Mouse (Mus musculus): ENCODE measurements at regions not wholly inside any gene's neighbourhood (a gene's known extent, or its start where the extent isn't known, plus 50 kb on each side); places are given as distances from the start of the nearest gene placed in this dataset.

GRCm38 (mm10) chr6:139027696-139028095, 369.4 kb upstream of the Igbp1b start:
- DNase-seq (ENCODE audit: low read depth, low spot score): no peak

DNA sequence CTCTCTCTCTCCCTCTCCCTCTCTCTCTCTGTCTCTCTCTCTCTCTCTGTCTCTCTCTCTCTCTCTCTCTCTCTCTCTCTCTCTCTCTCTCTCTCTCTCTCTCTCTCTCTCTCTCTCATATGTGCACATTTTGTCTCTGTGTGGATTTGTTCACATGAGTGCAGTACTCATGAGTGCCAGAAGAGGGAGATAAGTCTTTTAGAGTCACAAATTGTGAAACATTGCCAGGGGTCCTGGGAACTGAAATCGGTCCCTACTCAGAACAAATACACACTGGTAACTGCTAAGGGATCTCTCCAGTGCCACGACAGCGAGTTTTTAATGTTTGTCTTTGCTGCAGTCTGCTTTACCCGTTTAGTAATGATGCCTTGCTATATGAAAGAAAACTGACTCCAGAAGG, 356.2 kb upstream of the Igbp1b start:
- peak; percentile 5 for DNase-seq (ENCODE audit: low read depth, low spot score)

DNA sequence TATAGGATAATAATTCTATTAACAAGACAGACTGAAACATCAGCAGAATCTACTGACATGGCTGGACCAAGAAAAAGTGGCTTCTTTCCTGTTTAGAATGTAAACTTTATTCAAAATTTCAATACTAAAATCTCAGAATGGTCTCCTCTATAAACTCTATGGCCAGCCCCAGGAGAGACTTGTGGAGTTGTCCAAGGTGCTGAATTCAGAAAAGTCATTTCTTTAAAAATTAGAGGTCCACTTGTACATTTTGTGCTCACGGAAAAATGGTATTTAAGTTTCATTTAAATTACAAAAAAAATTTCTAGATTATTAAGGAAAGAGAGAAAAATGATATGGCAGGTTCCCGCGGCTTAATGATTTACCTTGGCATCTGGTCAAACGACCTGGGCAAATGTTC, 352.2 kb upstream of the Igbp1b start:
- no peak for DNase-seq (ENCODE audit: low read depth, low spot score)
